In the genomic region with DNA sequence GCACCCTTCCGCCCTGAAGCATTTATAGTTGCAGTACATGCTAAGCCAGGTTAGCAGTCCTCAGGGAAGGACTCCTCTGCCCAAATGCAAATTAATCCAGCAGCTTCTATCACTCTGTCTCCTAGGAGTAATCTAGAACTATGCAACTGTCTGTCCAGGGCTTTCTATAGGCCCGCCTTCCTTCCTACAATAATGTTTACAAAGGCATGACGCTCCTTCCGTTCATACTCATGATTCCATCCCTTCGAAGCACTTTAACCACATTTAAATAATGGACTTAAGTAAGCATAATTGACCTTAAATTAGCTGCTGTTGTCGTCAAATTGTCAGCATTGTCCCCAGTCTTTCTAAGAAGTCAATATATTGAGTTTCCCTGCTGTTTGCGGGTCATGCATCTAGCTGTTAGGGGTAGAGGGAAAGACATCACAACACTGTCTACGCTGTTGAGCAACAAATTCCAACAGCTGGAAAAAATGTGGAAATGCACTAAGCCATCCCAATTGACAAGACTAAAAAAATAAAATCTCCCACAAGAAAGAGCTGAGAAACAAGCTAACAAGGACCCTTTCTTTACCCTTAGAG, we compare ENCODE assay signal across 9 mouse cellular contexts.
A peak's percentile ranks its signal among the peaks of the same experiment; 100 is the strongest.
DNase-seq lines count a peak whose midpoint lies in the region; ATAC-seq and TF ChIP-seq lines count a peak whose summit lies in the region.
"Had no signal": no experiment of that assay in that cellular context is flagged by ENCODE, and none has a peak within 500 bp of the region (broad histone marks: within the 10 kb centered on the region; RNA-seq: fewer than 3 reads in every experiment).

No protein-coding gene starts in this region.

- no peaks in the 10 kb centered on the region for H3K4me1 ChIP-seq in forebrain, embryonic 13.5 days
- H3K4me1 ChIP-seq in forebrain, embryonic 16.5 days (replicated peaks; ENCODE audit: control insufficient read depth, insufficient read depth, low read length): 0 out of 2 replicates have a peak, but pooled peaks cover 2% of the 10 kb centered on the region
- peaks cover 6% of the 10 kb centered on the region; the same call in 1 of the 2 replicates for H3K4me1 ChIP-seq in liver, postnatal 0 days (ENCODE audit: insufficient read depth)
- no peaks in the 10 kb centered on the region for H3K4me1 ChIP-seq in liver, embryonic 11.5 days (replicated peaks; ENCODE audit: control insufficient read depth, insufficient read depth, low read length)
- peaks cover 7% of the 10 kb centered on the region for H3K4me1 ChIP-seq in hindbrain, embryonic 13.5 days (replicated peaks)
- no peaks in the 10 kb centered on the region for H3K4me1 ChIP-seq in midbrain, embryonic 16.5 days (ENCODE audit: control insufficient read depth, insufficient read depth, low read length)

- H3K4me3 ChIP-seq in forebrain, embryonic 13.5 days: no peak overlapping the region
- no peak overlapping the region for H3K4me3 ChIP-seq in forebrain, embryonic 16.5 days (replicated peaks; ENCODE audit: low read length)
- no peak overlapping the region for H3K4me3 ChIP-seq in liver, postnatal 0 days (ENCODE audit: low read depth, low read length)
- no peak overlapping the region for H3K4me3 ChIP-seq in liver, embryonic 11.5 days (ENCODE audit: low read depth, low read length)
- H3K4me3 ChIP-seq in hindbrain, embryonic 13.5 days: peak overlapping the region; percentile 16
- no peak overlapping the region for H3K4me3 ChIP-seq in midbrain, embryonic 16.5 days (ENCODE audit: low read depth, low read length)

- no peaks in the 10 kb centered on the region for H3K9me3 ChIP-seq in forebrain, embryonic 13.5 days (replicated peaks)
- no peaks in the 10 kb centered on the region for H3K9me3 ChIP-seq in forebrain, embryonic 16.5 days (ENCODE audit: control insufficient read depth, low read length)
- H3K9me3 ChIP-seq in liver, postnatal 0 days (ENCODE audit: low read length): no peaks in the 10 kb centered on the region
- H3K9me3 ChIP-seq in liver, embryonic 11.5 days (ENCODE audit: control insufficient read depth, low read length): no peaks in the 10 kb centered on the region
- no peaks in the 10 kb centered on the region for H3K9me3 ChIP-seq in hindbrain, embryonic 13.5 days
- H3K9me3 ChIP-seq in midbrain, embryonic 16.5 days (replicated peaks; ENCODE audit: control insufficient read depth, low read length, poor library complexity, severe bottlenecking): no peaks in the 10 kb centered on the region

- H3K9ac ChIP-seq in forebrain, embryonic 13.5 days: no peak overlapping the region
- H3K9ac ChIP-seq in forebrain, embryonic 16.5 days (replicated peaks; ENCODE audit: low read depth, low read length): no peak overlapping the region
- H3K9ac ChIP-seq in liver, postnatal 0 days (replicated peaks): no peak overlapping the region
- H3K9ac ChIP-seq in liver, embryonic 11.5 days (ENCODE audit: low read depth, low read length): no peak overlapping the region
- no peak overlapping the region for H3K9ac ChIP-seq in hindbrain, embryonic 13.5 days
- H3K9ac ChIP-seq in midbrain, embryonic 16.5 days (ENCODE audit: low read depth, low read length): no peak overlapping the region

- H3K4me2 ChIP-seq in forebrain, embryonic 13.5 days: peak overlapping the region; percentile 24; the same call in 1 of the 2 replicates
- no peak overlapping the region for H3K4me2 ChIP-seq in forebrain, embryonic 16.5 days (ENCODE audit: low read length)
- H3K4me2 ChIP-seq in liver, postnatal 0 days (ENCODE audit: low read depth, low read length): peak overlapping the region; percentile 18; the same call in 1 of the 2 replicates
- H3K4me2 ChIP-seq in liver, embryonic 11.5 days: no peak overlapping the region
- H3K4me2 ChIP-seq in hindbrain, embryonic 13.5 days: peak overlapping the region; percentile 40
- H3K4me2 ChIP-seq in midbrain, embryonic 16.5 days (ENCODE audit: low read length): peak overlapping the region; percentile 13

- no peaks in the 10 kb centered on the region for H3K27me3 ChIP-seq in forebrain, embryonic 13.5 days
- no peaks in the 10 kb centered on the region for H3K27me3 ChIP-seq in forebrain, embryonic 16.5 days (replicated peaks; ENCODE audit: control insufficient read depth, insufficient read depth, low read length)
- no peaks in the 10 kb centered on the region for H3K27me3 ChIP-seq in liver, postnatal 0 days (ENCODE audit: insufficient read depth, low read length)
- H3K27me3 ChIP-seq in liver, embryonic 11.5 days (replicated peaks; ENCODE audit: control insufficient read depth, insufficient read depth, low read length): no peaks in the 10 kb centered on the region
- no peaks in the 10 kb centered on the region for H3K27me3 ChIP-seq in hindbrain, embryonic 13.5 days
- no peaks in the 10 kb centered on the region for H3K27me3 ChIP-seq in midbrain, embryonic 16.5 days (ENCODE audit: control insufficient read depth, insufficient read depth, low read depth, low read length)

- no peaks in the 10 kb centered on the region for H3K36me3 ChIP-seq in forebrain, embryonic 13.5 days (ENCODE audit: poor library complexity, severe bottlenecking)
- H3K36me3 ChIP-seq in forebrain, embryonic 16.5 days (ENCODE audit: control insufficient read depth, insufficient read depth): no peaks in the 10 kb centered on the region
- no peaks in the 10 kb centered on the region for H3K36me3 ChIP-seq in liver, postnatal 0 days (replicated peaks; ENCODE audit: insufficient read depth, low read length)
- no peaks in the 10 kb centered on the region for H3K36me3 ChIP-seq in liver, embryonic 11.5 days (ENCODE audit: control insufficient read depth, insufficient read depth, low read length)
- no peaks in the 10 kb centered on the region for H3K36me3 ChIP-seq in hindbrain, embryonic 13.5 days
- no peaks in the 10 kb centered on the region for H3K36me3 ChIP-seq in midbrain, embryonic 16.5 days (ENCODE audit: control insufficient read depth, insufficient read depth, low read length)

- TF ChIP-seq CTCF in liver, postnatal 0 days (IDR thresholded peaks at IDR 0.05; ENCODE audit: low read depth): no peak

- peak; percentile 34; the same call in 1 of the 2 replicates for ATAC-seq in forebrain, embryonic 13.5 days
- no peak; the same call in 1 of the 2 replicates for ATAC-seq in forebrain, embryonic 16.5 days
- ATAC-seq in liver, postnatal 0 days: peak; percentile 67
- ATAC-seq in liver, embryonic 11.5 days (replicated peaks; ENCODE audit: low FRiP score): no peak
- no peak for ATAC-seq in hindbrain, embryonic 13.5 days (ENCODE audit: low FRiP score)
- no peak for ATAC-seq in midbrain, embryonic 16.5 days

- TF ChIP-seq EP300 in liver, postnatal 0 days (IDR thresholded peaks at IDR 0.05; ENCODE audit: low read depth): no peak

- no peak overlapping the region for H3K27ac ChIP-seq in forebrain, embryonic 13.5 days
- H3K27ac ChIP-seq in forebrain, embryonic 16.5 days (ENCODE audit: low read length): no peak overlapping the region
- peak overlapping the region; percentile 53; the same call in 1 of the 2 replicates for H3K27ac ChIP-seq in liver, postnatal 0 days (ENCODE audit: low read depth)
- H3K27ac ChIP-seq in liver, embryonic 11.5 days (ENCODE audit: low read depth, low read length): no peak overlapping the region
- H3K27ac ChIP-seq in hindbrain, embryonic 13.5 days: 0 out of 2 replicates have a peak overlapping the region, but pooled peaks have one; percentile 12
- no peak overlapping the region for H3K27ac ChIP-seq in midbrain, embryonic 16.5 days (ENCODE audit: low read length)

- no peak for DNase-seq in liver, postnatal 0 days
- no peak for DNase-seq in liver, embryonic 11.5 days (ENCODE audit: low spot score)
- DNase-seq in left cerebral cortex, adult 9 months (ENCODE audit: low spot score in 2 of 2): no peak
- DNase-seq in adrenal gland, adult 2 months: no peak
- DNase-seq: cerebellum, adult 11 months had no signal

- 62% methylated on average over 8 of the region's 8 CpGs for WGBS in forebrain, embryonic 13.5 days
- WGBS in forebrain, embryonic 16.5 days: 63% methylated on average over 8 of the region's 8 CpGs
- 53% methylated on average over 8 of the region's 8 CpGs for WGBS in liver, postnatal 0 days (ENCODE audit: insufficient replicate concordance)
- WGBS in liver, embryonic 11.5 days: 68% methylated on average over 8 of the region's 8 CpGs
- 37% methylated on average over 8 of the region's 8 CpGs for WGBS in hindbrain, embryonic 13.5 days
- 57% methylated on average over 8 of the region's 8 CpGs for WGBS in midbrain, embryonic 16.5 days

Comparison
In these comparisons a context has a peak if more than half of its experiments do, and no peak if none do; other contexts are left out.
1. ATAC-seq: peak in forebrain, embryonic 13.5 days (single experiment) and liver, postnatal 0 days (single experiment); none in forebrain, embryonic 16.5 days (single experiment), liver, embryonic 11.5 days (single experiment), hindbrain, embryonic 13.5 days (single experiment) and midbrain, embryonic 16.5 days (single experiment).
2. H3K27ac ChIP-seq: peak in liver, postnatal 0 days (single experiment) and hindbrain, embryonic 13.5 days (single experiment); none in forebrain, embryonic 13.5 days (single experiment), forebrain, embryonic 16.5 days (single experiment), liver, embryonic 11.5 days (single experiment) and midbrain, embryonic 16.5 days (single experiment).
3. H3K4me2 ChIP-seq: peak in forebrain, embryonic 13.5 days (single experiment), liver, postnatal 0 days (single experiment), hindbrain, embryonic 13.5 days (single experiment) and midbrain, embryonic 16.5 days (single experiment); none in forebrain, embryonic 16.5 days (single experiment) and liver, embryonic 11.5 days (single experiment).